Mouse (Mus musculus) brain, embryonic 14.5 days (tissue): ENCODE measurements at regions not wholly inside any gene's neighbourhood (a gene's known extent, or its start where the extent isn't known, plus 50 kb on each side); places are given as distances from the start of the nearest gene placed in this dataset.
A peak's percentile ranks its signal among the peaks of the same experiment; 100 is the strongest.

ENCODE experiments used
- DNase-seq: peaks from one replicate; pipeline ENCODE4 v3.0.0-alpha.2; 2011; ENCODE audit warnings: low read depth
- CTCF ChIP-seq: fragments of 200-500 bp; IDR thresholded peaks from 2 replicates; pipeline ENCODE4 v1.5.1; 2012; ENCODE audit warnings: inconsistent platforms, mild to moderate bottlenecking, moderate library complexity, borderline replicate concordance; ENCODE audit not compliant: insufficient read depth, insufficient read length; ENCODE audit errors: extremely low read depth
- POLR2A ChIP-seq: fragments of 200-500 bp; IDR thresholded peaks from 2 replicates; pipeline ENCODE4 v1.6.1; 2012; ENCODE audit warnings: mild to moderate bottlenecking, inconsistent platforms, borderline replicate concordance; ENCODE audit not compliant: poor library complexity, insufficient read depth, insufficient read length, severe bottlenecking; ENCODE audit errors: extremely low read depth

DNA sequence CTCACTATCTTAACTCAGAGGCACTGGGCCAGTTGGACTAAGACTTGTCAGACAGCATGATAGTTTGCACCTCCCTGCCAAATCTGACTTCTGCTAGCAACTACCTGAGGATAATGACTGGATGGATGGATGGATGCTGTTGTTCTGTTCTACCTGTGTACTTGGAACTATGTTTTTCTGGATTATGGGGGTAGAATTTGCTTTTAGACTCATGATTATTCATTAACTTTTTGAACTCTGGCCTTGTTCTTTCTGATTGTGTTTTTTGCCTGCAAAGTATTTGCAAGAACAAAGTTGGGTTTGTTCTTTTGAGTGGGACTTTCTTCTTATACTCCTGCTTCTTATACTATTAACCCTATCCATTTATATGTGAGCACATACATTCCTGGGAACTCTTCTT is 137.1 kb upstream of the Arrdc4 start:
- TF ChIP-seq CTCF (no peak), POLR2A (no peak)

DNA sequence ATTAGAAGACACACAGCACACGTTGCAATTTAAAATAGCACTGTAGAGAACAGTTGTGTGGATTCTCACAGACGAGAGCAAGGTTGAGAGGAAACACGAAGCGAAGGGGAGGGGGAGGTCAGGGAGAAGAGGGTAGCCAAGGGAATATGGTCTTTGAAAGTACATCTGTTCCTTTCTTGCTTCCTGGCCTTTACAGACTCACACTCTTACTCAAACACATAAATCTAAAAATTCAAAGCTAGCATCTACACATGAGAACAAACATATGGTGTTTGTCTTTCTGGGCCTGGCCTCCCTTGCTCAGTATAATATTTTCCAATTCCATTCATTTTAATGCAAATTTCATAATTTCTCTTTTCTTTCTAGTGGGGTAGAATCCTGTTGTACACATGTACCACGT is 124.0 kb upstream of the Arrdc4 start:
- DNase-seq, result peak; percentile 3
- TF ChIP-seq CTCF, result no peak
- no peak for TF ChIP-seq POLR2A

More for the DNA sequence above, 137.1 kb upstream of the Arrdc4 start:
- DNase-seq, result no peak

DNA sequence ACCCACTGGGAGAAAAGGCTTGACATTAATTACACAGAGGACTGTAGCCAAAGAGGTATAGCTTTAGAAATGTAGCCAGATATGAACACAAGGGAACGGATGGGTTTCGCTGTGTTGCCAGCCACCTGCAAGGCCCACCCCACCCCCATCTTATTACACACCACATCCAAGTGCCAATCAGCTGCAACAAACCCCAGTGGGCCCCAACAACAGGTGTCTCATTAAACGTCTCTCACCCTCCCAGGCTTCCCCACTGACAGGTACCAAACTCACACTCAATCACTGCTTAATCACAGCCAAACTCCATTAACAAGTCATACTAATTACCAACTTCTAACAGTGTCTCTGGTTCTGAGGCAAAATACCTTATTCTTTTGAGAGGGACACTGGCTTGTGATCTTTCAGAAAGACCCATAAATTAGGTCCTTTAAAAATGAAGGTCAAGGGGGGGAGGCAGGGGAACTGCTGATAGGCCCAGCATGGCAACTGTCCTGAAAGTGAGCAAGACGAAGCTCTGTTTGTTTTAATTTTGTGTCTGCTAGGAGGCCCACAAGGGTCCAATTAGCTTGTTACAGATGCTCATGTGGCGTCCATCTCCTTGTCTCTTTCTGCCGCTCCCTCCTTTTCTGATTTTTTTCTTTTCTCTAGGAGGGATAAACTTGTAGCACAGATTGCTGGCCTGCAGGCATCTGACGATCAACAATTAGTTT is 115.4 kb upstream of the Arrdc4 start:
- DNase-seq, result peak; percentile 89
- TF ChIP-seq CTCF, result no peak
- no peak for TF ChIP-seq POLR2A

DNA sequence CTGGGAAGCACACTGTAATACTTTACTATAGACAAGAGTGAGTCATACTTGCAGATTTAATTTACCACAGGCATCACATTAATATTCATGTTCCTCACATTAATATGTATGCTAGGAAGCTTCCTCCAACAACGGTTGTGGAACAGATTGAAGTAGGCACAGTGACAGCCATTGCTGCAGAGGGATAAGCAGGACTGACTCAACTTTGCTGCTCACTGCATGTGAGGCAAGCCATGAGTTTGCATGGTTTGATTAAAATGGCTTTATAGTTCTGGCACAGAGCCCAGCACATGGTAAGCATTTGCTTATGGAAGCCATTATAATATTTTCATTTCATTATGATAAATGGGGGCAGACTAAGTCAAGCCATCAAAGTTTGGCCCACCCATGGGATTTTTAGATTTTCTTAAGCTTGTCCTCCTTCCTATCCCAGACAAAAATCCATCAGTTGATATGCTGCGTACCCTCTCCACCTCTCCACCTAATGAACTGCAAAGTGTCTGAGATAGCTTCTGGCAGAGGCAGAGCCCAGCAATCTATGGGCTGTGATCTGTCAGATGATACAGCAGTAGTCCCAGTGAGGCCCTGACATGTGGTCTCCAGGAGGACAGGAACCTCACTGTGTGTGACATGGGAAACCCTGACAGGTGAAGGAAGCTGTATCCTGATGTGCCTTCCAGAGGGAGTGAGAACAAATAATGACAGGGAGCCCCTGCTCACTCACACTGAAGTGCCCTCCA is 109.6 kb upstream of the Arrdc4 start:
- no peak for TF ChIP-seq POLR2A
- no peak for TF ChIP-seq CTCF

DNA sequence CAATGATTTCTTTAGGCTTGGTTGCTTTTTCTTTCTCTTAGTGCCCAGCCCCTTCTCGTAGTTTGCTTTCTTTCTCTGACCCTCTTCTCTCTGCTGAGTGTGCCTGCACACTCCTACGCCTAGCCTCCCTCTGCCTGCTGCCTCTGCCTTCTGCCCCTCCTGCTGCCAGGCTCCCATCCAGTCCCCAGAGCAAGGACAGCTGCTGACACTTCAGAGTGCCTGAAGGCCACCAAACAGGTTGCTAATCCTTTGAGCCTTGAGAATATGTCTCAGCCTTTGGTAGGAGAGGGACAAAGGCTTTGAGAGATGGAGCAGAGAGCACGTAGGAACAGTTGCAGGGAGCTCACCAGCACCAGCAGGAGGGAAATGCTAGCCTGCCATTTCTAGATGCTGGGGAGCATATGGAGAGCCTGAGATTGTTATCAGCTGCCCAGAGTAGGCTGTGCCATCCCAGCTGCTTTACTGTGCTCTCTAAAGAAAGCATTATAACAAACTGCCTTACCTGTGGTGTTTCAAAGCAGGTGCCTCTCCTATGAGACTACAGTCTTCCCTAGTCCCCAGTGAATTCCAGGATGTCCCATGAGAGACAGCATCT is 103.0 kb upstream of the Arrdc4 start:
- TF ChIP-seq CTCF (no peak), POLR2A (no peak)
- peak; percentile 45 for DNase-seq

More for the DNA sequence above, 109.6 kb upstream of the Arrdc4 start:
- peak; percentile 87 for DNase-seq

DNA sequence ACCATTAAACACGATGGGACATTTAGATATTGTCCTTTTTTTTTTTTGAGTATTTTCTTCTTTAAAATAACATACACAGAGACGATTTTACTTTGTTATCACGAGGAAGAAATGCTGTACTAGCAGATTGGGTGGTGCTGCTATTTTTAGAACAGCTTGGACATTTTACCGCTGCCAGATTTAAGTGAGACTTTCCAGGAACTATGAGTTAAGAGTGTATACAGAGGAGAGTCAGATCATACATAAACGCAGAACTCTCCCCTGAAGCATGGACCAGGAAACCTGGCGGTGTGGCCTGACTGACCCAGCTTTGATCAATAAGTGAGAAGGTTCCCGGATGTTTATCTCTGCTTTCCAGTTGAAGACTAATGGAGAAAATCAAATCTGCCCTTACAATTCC is 95.6 kb upstream of the Arrdc4 start:
- no peak for TF ChIP-seq CTCF
- TF ChIP-seq POLR2A, result no peak
- peak; percentile 11 for DNase-seq

DNA sequence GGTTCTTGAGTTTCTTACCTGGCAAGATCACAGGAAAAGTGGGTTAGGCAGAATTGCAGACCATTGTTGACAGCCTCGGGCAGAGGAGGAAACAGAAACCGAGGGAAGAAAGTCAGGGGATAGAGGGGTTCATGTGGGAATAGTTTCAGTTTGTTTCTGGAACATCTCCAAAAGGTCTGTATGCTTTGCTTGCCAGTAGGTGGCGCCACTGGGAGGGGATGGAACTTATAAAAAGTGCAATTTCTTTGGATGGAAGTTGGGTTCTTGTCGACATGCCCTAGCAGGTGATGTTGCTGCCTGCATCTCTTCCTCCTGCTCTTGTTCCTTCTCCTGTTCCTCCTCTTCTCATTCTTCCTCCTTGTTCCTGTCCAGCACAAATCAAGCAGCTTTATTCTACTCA is 94.3 kb upstream of the Arrdc4 start:
- TF ChIP-seq CTCF (peak; percentile 40; the same call in 1 of the 2 replicates), POLR2A (no peak)
- DNase-seq, result no peak

DNA sequence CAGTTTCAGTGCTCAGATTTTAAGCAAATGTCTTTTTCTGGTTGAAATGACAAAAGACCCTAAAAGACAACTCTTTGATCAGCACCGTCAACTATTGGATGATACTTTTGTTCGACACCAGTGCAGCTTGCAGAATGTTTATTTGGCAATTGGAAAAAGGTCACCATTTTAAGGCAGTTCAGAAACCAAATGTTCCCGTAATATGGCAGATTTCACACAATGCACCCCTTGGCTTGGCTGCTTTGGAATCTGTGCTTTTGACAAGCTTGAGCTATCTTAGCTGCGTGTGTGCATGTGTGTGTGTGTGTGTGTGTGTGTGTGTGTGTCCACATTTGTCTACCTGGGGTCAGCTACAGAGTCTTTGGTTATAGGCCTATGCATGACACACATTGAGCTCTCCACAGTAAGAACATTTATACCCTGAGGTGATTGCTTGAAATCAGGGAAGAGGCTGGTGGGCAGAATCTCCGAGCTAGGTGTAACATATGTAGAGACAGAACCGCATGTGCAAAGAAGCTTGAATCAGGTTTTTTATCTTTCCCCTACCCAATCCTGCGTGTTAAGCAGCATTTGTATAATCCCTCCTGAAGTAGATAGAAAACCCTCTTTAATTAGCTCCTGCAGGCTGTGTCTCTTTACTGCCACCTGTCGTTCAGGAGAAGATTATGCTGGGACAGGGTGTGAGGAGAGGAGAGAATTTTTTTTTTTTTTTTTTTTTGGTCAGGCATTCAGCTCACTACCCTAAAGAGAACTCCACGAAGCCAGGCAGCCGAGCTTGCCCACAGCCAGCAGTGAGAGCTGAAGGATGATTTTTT is 85.1 kb upstream of the Arrdc4 start:
- DNase-seq, result peak; percentile 84
- TF ChIP-seq CTCF (peak; percentile 69; the same call in 1 of the 2 replicates), POLR2A (no peak)

DNA sequence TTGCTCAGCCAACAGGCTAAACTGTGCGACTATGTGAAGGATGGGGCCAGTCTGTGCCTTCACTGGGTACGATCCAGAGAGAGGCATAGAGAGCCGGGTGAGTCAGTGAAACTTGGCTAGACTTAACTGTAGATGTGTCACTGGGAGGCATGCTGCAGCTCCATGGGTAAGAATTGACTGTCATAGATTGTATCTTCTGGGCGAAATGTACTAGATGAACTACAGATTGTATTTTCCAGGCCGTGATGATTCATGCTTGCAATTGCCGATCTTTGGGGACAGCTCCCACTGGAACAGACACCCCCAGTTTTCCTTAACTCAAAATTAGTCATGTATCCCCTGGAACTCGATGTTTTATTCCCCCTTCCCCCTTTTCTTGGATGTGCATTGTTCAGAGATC is 84.5 kb upstream of the Arrdc4 start:
- TF ChIP-seq POLR2A (no peak), CTCF (no peak)
- no peak for DNase-seq

DNA sequence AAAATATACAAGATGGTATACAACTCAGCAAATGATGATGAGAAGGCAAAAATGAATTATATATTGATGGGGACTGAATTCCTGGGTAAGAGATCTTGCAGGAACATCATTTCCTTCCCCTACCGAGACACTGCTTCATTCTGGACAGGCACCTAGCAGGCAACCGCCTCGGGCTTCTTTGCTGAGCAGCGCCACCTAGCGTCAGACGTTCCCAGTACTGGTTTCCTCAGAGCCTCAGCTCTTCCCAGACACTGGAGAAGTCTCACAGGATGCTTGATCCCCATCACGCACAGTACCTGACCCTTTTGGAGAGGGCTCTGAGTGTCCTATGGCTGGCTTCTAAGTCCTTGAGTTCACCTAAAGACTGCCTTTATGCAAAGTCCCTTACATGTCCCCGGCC is 80.8 kb upstream of the Arrdc4 start:
- peak; percentile 89 for DNase-seq
- TF ChIP-seq POLR2A (no peak), CTCF (peak; percentile 93)

DNA sequence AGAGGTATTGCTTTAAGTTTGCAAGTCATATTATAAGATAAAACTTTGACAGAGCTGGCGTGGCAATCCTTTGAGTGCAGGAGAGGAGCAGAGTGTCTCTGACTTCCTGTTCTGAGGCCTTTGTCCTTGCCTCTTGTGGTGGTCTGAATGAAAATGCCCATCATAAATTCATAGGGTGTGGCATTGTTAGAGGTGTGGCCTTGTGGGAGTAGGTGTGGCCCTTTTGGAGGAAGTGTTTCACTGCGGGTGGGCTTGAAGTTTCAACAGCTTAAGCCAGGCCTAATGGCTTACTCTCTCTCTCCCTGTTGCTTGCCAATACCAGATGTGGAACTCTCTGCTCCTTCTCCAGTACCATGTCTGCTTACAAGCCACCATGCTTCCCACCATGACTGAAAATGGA is 75.4 kb upstream of the Arrdc4 start:
- no peak for DNase-seq
- no peak for TF ChIP-seq CTCF

DNA sequence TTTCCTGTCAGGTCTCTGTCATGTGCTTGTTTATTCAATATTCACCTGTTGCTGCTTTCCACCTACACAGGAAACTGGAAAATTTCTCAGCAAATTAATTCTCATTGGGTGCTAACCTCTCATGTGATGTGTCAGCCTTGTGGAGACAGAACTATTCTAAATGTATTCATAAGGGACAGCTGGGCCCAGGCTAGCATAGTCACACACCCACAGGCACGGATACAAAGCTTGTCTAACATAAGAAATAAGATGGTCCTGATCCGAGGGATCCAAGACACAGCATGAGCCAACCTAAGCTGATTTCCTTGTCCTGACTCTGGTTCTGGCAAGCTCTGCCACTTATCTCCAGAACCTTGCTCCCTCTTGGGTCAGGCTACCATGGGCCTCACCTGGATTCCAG is 74.6 kb upstream of the Arrdc4 start:
- DNase-seq, result no peak
- no peak for TF ChIP-seq CTCF
- TF ChIP-seq POLR2A, result no peak
